Mouse (Mus musculus): ENCODE measurements at regions not wholly inside any gene's neighbourhood (a gene's known extent, or its start where the extent isn't known, plus 50 kb on each side); places are given as distances from the start of the nearest gene placed in this dataset.

DNA sequence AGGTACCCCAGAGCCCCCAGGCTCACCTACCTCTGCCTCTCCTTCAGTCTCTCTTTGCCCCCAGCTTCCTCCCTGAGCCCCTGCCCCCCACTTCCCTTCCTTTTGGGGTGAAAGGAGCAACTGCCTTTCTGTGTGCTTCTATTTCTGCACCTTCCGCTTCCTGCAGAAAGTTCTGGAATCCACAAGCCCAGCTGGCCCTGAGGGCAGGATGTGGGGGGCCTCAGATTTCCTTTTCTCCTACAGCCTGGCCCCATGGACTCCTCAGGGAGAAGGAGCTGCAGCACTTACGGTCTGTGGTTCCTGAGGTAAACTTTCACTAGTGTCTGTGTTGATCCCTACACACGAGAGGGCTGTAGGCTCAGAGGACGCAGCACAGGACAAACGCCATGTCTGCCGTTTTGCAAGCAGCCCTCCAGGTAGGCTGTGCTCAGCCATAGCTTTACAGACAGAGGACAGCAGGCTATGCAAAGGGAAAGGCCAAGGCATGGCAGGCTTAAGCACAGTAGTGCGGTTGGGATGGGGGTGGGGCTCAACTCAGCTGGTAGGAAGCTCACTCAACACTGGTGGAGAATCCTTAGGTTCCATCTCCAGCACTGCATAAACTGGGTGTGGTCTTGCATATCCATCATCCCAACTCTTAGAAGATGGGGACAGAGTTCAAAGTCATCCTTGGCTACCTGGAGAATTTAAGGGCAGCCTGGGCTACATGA is 108.2 kb upstream of the Ccnd1 start:
- DNase-seq: no peak
- intact Hi-C loops (cut with DNase I): no loop called here

DNA sequence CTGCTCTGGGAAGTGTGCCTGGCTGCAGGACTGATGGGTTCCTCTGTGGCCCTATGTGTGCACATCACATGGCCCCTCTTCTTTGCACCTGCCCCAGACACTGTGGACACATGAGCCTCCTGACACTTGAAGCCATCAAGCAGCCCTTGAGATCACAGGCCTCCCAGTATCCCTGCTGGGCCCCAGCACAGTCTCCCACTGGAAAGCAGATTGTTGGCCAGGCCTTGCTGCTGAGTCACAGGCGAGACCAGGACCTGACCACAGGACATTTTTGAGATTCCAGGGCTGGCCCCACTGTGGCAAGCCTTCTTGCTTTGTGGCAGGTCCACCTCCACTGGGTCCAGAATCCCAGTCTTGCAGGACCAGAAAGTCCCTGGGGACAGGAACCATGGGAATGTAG is 105.5 kb upstream of the Ccnd1 start:
- intact Hi-C loops (cut with DNase I): no loop called here
- no peak for DNase-seq

GRCm38 (mm10) chr7:145043455-145044149 is 103.9 kb upstream of the Ccnd1 start:
- no peak for DNase-seq
- intact Hi-C loops (cut with DNase I): no loop called here

- intact Hi-C loops (cut with DNase I): no loop called here
- DNase-seq: no peak
Measured at GRCm38 (mm10) chr7:145040871-145041270, 101.1 kb upstream of the Ccnd1 start.

DNA sequence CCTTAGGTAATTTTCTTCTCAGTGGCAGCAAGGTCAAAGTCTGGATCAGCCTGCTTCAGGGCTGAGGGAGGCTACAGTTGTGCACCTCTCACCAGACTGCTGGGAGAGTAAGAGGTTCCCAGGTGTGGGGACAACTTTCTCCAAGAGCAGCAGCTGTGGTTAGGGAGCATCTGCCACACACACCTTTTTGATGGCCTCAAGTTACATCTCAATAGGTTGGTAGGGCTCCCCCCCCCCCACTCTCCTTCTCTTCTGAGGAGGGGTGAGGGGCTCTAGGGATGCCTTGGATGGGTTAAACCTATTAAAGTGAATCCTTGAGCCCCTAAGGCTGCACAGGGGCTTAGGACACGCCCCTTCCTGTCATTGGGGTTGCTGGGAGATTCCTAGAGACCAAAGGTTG is 94.7 kb upstream of the Ccnd1 start:
- no peak for DNase-seq
- intact Hi-C loops (cut with DNase I): no loop called here

DNA sequence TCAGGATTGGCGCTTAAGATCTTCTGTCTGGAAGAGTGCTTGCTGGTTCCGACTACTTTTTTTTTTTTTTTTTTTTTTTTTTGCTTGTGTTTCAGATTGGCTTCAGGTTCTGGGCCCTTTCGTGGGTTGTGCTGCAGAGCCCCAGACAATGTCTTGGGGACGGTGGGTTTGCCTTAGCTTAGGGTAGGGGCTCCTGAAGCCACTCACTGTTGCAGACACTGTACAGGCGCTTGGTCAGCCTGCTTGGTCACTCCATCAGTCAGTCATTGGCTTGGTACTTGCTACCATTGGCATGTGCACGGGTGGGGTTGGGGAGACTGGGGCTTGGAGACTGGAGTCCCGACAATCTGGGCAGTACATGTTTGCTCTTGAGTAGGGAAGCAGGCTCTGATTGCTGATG is 91.5 kb upstream of the Ccnd1 start:
- intact Hi-C loops (cut with DNase I): no loop called here
- DNase-seq: no peak

DNA sequence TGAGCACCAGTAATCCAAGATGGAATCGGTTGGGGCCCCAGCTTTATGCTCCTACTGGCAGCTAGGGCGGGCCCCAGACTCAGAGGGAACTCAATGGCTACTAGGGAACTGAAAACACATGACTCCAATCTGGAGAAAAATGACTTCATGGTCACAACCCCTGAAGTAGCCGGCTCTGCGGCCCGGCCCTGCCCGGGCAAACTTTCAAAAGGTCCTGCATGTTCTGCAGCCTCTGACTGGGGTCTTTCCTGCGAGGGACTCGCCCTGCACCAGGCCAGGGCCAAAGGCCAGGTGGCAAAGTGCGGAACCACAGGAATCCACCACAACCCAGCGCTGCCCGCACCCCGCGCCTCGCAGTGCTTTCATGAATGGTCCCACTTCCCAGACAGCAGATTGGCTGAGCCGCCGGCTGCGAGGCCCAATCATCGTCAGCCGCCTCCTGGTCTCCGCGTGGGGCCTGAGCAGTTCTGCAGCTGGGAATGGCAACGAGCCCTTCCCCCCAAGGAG is 91.0 kb upstream of the Ccnd1 start:
- intact Hi-C loops (cut with DNase I): no loop called here
- peak; percentile 78 to 86 for DNase-seq

DNA sequence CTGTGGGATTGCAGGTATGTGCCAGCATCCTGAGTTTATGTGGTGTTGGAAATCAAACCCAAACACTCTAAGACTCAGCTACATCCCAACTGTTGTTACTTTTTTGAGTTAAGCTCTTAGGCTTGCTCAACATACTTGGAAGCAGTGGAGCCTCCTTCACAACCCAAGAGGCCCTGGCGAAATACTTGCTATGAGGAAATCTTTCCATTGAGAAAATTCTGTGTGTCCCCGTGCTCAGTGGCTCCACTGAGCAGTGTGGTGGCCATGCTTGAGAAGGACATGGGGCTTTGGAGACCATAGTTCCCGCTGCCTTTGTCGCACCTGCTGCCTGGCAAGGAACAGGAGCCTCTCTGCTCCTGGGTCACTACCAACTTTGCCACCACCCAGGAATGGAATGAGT is 89.9 kb upstream of the Ccnd1 start:
- intact Hi-C loops (cut with DNase I): loop anchor here (5.0 kb wide), 1 partner anchor 213 kb away; no protein-coding TSS in a partner anchor
- DNase-seq: no peak

DNA sequence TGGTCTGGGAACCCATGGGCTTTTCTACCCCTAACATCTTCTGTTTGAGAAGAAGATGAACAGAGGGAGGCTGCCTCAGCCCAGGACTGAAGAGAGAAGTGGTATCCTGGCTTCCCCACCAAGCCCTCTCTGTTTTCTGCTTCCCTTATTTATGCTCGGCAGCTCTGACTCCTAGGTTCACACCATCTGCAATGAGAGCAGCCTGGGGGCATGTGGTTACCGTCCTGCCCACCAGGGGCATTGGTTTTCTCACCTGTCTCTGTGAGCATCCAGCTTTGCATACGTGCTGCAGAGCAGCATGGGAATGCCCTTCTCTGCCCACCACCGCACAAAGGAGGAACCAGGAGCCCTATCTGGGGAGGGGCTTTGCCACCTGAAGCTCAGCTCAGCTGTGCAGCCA is 89.4 kb upstream of the Ccnd1 start:
- intact Hi-C loops (cut with DNase I): loop anchor here (5.0 kb wide), 1 partner anchor 213 kb away; no protein-coding TSS in a partner anchor
- no peak for DNase-seq

GRCm38 (mm10) chr7:145027061-145027460 is 87.3 kb upstream of the Ccnd1 start:
- intact Hi-C loops (cut with DNase I): loop anchor here (5.0 kb wide), 1 partner anchor 215 kb away; no protein-coding TSS in a partner anchor
- DNase-seq: no peak

DNA sequence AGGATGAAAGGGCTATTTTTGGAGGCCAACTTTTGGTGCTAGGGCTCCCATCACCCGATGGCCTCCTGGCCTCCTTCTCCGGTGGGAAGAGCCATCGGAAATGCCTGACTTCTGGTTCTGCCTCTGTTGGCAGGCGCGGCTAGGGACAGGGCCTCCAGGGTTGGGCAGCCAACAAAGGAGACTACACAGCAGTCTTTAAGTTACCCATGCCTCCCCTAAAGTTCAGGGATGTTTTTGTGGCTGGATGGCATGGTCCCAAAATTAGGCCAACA is 86.2 kb upstream of the Ccnd1 start:
- intact Hi-C loops (cut with DNase I): loop anchor here (5.0 kb wide), 1 partner anchor 216 kb away; no protein-coding TSS in a partner anchor
- DNase-seq: peak; percentile 34 to 35

- intact Hi-C loops (cut with DNase I): loop anchor here (1.0 to 5.0 kb wide), 4 partner anchors 28 to 217 kb away; no protein-coding TSS in a partner anchor
- peak; percentile 44 to 50 for DNase-seq
Measured at GRCm38 (mm10) chr7:145025186-145026013, 85.7 kb upstream of the Ccnd1 start.

GRCm38 (mm10) chr7:145024651-145025050 is 84.9 kb upstream of the Ccnd1 start:
- intact Hi-C loops (cut with DNase I): loop anchor here (1.0 to 5.0 kb wide), 4 partner anchors 27 to 218 kb away; no protein-coding TSS in a partner anchor
- DNase-seq: no peak

- intact Hi-C loops (cut with DNase I): no loop called here
- no peak for DNase-seq
Measured at GRCm38 (mm10) chr7:145019137-145019536, 79.4 kb upstream of the Ccnd1 start.

GRCm38 (mm10) chr7:145018149-145018548 is 78.4 kb upstream of the Ccnd1 start:
- DNase-seq: no peak
- intact Hi-C loops (cut with DNase I): no loop called here

DNA sequence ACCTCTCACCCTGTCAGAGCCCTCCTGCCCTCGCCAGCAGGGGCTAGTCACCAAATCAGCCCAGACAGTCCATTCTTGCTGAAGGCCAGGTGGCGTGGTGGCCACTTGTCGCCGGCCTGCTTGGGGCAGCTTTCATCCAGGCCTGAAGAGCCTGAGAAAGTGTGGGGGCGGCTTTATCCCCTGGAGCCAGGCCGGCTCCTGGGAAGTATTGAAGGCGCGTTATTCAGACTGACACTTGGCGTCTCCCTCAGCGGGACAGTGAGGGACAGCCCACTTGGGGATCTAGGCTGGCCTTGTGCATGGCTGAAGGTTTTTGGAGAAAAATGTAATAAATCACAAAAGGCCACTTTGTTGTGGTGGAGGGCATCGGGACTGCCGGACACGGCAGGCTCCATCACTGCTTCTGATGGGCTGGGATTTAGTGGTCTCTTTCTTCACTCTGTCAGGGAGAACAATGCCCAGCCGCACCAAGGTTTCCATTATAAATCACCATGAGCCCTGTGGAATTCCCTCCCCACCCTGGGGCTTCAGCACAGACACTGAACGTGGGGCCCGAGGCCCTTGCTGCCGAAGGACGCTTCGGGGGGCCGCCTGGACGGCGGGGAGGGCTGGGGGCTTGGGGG is 75.8 kb upstream of the Ccnd1 start:
- no peak for DNase-seq
- intact Hi-C loops (cut with DNase I): no loop called here

DNA sequence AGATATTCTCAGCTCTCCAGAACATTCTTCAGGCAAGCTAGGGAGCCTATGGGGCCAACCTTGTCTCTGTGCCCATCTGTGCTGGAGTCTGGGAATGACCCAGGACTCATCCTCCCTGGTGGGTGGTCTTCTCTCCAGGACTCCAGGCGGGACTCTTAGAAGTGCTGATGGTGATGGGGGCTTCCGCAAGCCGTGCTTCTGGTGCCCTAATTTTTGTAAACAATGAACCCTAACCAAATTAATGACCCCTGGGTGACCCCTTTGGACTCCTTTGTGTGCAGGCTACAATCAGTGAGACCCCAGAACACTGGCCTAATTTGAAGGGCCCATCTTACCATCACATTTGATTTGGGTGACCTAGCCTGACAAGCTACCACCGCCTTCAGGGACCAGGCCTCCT is 71.0 kb upstream of the Ccnd1 start:
- no peak for DNase-seq
- intact Hi-C loops (cut with DNase I): no loop called here

- no peak for DNase-seq
- intact Hi-C loops (cut with DNase I): no loop called here
Measured at GRCm38 (mm10) chr7:145010004-145010403, 70.3 kb upstream of the Ccnd1 start.

GRCm38 (mm10) chr7:145008662-145009333 is 69.1 kb upstream of the Ccnd1 start:
- intact Hi-C loops (cut with DNase I): no loop called here
- DNase-seq: no peak

DNA sequence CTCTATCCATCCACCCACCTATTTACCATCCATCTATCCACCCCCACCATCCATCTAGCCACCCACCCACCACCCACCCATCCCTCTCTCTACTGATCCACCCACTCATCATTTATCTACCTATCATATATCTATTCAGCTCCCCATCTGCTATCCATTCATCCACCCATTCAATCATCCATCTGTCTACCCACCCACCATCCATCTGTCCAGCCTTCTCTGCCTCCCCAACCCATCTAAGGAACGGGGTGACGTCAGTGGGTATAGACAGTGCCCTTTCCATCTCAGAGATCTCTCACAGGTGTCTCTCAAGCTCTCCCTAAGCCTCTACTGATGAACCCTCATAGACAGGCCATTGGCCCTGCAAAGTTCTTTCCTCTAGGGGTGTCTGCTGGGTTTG is 67.5 kb upstream of the Ccnd1 start:
- DNase-seq: no peak
- intact Hi-C loops (cut with DNase I): no loop called here

Data from heart, postnatal 36 days (tissue).